Mouse (Mus musculus): Measurements from ENCODE around the gene Tnfrsf23. TPM values are rescaled to one million over a fixed set of nuclear protein-coding genes. Genes with fewer than 3 reads are reported as not detected.

Tnfrsf23 gene
- 9.4 and 10.2 TPM in 2 replicates for polyA plus RNA-seq (2012; rRNA removed; ENCODE audit: low replicate concordance)

DNA sequence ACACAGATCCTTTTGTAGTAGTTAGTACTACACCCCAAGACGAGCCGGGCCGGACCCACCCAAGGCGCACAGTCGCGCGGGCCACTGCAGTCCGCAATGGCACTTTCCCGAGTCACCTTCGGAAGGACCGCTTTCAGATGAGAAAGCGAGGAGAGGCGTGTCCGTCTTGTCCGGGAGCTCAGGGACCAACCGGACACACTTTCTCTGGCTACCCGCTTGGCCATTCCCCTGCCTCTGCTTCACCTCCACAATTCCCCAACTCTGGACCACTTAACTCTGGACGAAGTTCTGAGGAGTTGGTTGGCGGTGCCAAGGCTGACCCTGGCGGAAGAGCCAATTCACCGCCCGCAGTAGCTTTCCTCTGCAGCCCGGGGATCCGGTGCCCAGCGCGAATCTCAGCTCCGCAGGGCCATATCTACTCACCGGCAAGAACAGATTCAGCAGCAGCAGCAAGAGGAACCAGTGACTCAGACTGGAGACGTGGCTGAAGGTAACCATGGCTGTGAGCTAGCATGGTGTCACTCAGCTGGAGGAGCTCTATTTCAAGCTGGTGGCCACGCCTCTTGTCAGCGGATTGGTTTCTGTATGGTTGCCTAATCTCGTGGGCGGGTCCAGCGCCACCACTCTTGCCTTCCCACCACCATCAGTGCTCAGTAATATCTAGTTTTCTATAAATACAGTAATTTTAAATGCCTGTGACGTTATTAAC, at the start of gene Tnfrsf23:
Gene Tnfrsf23, minus strand, starts transcription at position 514 of the 709 bp plus-strand sequence.

DNA sequence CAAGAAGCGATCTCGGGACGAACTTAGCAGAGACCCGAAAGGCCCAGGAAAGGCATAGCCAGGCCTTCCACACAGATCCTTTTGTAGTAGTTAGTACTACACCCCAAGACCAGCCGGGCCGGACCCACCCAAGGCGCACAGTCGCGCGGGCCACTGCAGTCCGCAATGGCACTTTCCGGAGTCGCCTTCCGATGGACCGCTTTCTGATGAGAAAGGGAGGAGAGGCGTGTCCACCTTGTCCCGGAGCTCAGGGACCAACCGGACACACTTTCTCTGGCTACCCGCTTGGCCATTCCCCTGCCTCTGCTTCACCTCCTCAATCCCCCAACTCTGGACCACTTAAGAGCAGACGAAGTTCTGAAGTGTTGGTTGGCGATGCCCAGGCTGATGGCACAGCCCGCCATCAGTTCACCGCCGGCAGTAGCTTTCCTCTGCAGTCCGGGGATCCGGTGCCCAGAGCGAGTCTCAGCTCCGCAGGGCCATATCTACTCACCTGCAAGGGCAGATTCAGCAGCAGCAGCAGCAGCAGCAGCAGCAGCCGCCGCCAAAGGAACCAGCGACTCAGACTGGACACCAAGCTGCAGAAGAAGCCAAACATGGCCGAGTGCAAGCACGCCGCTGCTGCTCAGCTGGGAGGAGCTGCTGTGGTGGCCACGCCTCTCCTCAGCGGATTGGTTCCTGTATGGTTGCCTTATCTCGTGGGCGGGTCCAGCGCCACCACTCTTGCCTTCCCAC, 36.5 kb downstream of the Tnfrsf23 start, which contains the start of gene Tnfrsf22:
Gene Tnfrsf22, minus strand, starts transcription at position 628 of the 735 bp plus-strand sequence.

DNA sequence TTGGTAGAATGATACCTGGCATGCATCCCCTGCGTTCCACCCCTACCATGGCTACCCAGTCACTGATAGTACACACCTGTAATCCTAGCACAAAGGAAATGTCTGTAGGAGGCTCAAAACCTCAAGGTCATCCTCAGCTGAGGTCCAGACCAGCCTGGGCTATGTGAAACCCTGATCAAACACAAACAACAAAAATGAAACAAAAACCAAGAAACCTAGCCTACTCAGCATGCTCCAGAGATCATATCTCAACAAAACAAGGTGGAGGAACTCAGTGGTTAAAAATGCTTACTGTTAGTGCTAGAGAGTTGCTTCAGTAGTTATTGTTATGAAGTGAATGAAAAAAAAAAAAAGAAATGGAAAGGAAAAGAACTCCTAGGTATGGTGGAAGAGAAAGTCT, 57.1 kb downstream of the Tnfrsf23 start, which contains the start of gene Tnfrsf26:
Gene Tnfrsf26, minus strand, starts transcription at position 183 of the 400 bp plus-strand sequence.

Other genes starting within 250 kb of the Tnfrsf23 start
- 22.7 and 41.2 TPM in 2 replicates for gene Cdkn1c, start 224.8 kb downstream of the Tnfrsf23 start, polyA plus RNA-seq (2012; rRNA removed; ENCODE audit: low replicate concordance)
- gene Slc22a18, start 212.1 kb downstream of the Tnfrsf23 start, polyA plus RNA-seq (2012; rRNA removed; ENCODE audit: low replicate concordance): 18.3 and 20.4 TPM in 2 replicates
- gene Phlda2, start 182.7 kb downstream of the Tnfrsf23 start, polyA plus RNA-seq (2012; rRNA removed; ENCODE audit: low replicate concordance): 0.63 TPM in 1 of 2 replicates, not detected in the other
- 92.2 and 97.1 TPM in 2 replicates for gene Nap1l4, start 136.8 kb downstream of the Tnfrsf23 start, polyA plus RNA-seq (2012; rRNA removed; ENCODE audit: low replicate concordance)
- 18.4 and 22.3 TPM in 2 replicates for gene Cars, start 85.8 kb downstream of the Tnfrsf23 start, polyA plus RNA-seq (2012; rRNA removed; ENCODE audit: low replicate concordance)
- 0.98 and 1.0 TPM in 2 replicates for gene Tnfrsf26, start 57.1 kb downstream of the Tnfrsf23 start, polyA plus RNA-seq (2012; rRNA removed; ENCODE audit: low replicate concordance)
- 11.0 and 13.3 TPM in 2 replicates for gene Tnfrsf22, start 36.2 kb downstream of the Tnfrsf23 start, polyA plus RNA-seq (2012; rRNA removed; ENCODE audit: low replicate concordance)
- gene Osbpl5, start 71.1 kb upstream of the Tnfrsf23 start, polyA plus RNA-seq (2012; rRNA removed; ENCODE audit: low replicate concordance): 68.9 and 93.7 TPM in 2 replicates
- gene Mrgprg, start 81.1 kb upstream of the Tnfrsf23 start, polyA plus RNA-seq (2012; rRNA removed; ENCODE audit: low replicate concordance): 5.9 TPM in 1 of 2 replicates, not detected in the other
- 2.0 and 2.8 TPM in 2 replicates for gene Mrgpre, start 98.6 kb upstream of the Tnfrsf23 start, polyA plus RNA-seq (2012; rRNA removed; ENCODE audit: low replicate concordance)
- 14.2 and 16.2 TPM in 2 replicates for gene Nadsyn1, start 137.0 kb upstream of the Tnfrsf23 start, polyA plus RNA-seq (2012; rRNA removed; ENCODE audit: low replicate concordance)
- gene Dhcr7, start 137.3 kb upstream of the Tnfrsf23 start, polyA plus RNA-seq (2012; rRNA removed; ENCODE audit: low replicate concordance): 109 and 118 TPM in 2 replicates
- not detected in 2 replicates for gene Gm498, start 181.0 kb upstream of the Tnfrsf23 start, polyA plus RNA-seq (2012; rRNA removed; ENCODE audit: low replicate concordance)

Measured in subcutaneous adipose tissue, adult 2 months (tissue).